Mouse (Mus musculus) testis, postnatal 14 days (tissue): Measurements from ENCODE around the gene Gm15217.

Experiments
- DNase-seq: peaks from one replicate; pipeline ENCODE4 v3.0.0; 2021; ENCODE audit warnings: low spot score

Gm15217 gene

DNA sequence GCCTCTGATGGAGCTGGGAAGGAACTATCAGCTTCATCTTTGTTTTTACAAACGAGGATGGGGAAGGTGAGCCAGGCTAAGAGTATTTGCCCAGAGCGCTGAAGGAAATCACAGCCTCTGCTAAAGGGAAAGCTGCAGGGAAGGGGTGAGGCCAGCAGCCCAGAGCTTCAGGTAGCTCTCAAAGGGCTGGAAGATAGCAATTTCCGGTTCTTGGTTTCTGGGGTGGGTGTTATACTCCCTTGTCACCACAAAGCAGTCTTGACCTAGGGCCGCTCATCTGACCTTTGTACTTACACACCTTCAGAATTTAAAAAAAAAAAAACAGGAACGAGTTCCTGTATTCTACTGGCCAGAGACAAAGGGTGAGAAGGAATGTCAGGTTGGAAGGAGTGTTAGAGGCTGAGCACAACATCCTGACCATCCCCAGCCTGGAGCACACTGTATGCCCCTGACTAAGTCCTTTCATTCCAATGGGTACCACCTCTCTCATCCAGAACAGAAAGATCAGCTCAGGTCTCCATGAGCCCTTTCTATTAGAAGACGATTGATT is 12.5 kb downstream of the Gm15217 start:
- no peak for DNase-seq

DNA sequence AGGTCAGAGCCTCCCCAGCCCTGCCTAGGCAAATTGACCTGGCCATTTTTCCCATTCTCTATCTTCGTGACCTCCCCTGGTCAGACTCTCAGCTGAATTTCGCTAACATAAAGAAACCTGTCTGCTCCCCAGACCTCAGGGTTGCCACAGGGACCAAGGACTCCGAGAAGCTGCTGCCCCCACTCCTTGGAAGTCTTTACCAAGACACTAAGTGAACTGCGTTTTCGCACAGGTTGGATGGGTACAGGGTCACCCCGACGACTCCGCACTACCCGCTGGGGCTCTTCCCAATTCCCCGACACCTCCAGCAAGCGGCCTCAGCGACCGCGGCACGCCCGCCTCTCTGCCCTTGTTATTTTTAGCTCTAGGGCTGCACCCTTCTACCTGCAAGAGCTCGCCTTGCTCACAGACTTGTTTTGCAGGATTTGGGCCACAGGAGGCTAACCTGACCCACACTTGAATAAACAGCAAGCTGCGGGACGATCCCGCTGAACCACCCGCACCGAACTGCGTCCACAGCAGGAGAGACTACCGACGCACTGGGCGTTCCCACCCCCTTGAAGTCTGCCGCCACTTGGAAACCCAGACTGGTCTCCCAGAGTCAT is 19.0 kb downstream of the Gm15217 start:
- no peak for DNase-seq

GRCm38 (mm10) chr14:46399925-46400324 is 20.7 kb downstream of the Gm15217 start:
- no peak for DNase-seq

GRCm38 (mm10) chr14:46408319-46408718 is 29.1 kb downstream of the Gm15217 start:
- DNase-seq: no peak

DNA sequence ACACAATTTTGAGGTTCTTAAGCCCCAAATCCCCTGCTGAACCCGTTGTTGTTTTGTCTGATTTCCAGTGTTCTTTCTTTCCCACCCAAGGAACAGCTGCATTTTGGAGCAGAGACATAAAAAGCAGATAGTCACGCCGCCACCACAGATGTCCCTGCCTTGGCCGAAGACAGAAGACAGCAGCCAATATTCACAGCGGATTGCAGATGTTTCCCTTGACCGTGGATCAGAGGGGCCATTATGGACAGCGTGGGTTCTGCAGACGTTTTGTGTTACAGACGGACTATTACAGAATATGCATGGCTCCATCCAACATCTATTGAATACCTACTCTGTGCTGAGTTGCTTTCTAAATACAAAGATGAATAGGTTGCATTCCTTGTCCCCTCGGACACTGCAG is 29.8 kb downstream of the Gm15217 start:
- no peak for DNase-seq

- no peak for DNase-seq
Observed at GRCm38 (mm10) chr14:46410557-46411120, 31.4 kb downstream of the Gm15217 start.

- DNase-seq: no peak
Observed at GRCm38 (mm10) chr14:46412497-46413000, 33.3 kb downstream of the Gm15217 start.

DNA sequence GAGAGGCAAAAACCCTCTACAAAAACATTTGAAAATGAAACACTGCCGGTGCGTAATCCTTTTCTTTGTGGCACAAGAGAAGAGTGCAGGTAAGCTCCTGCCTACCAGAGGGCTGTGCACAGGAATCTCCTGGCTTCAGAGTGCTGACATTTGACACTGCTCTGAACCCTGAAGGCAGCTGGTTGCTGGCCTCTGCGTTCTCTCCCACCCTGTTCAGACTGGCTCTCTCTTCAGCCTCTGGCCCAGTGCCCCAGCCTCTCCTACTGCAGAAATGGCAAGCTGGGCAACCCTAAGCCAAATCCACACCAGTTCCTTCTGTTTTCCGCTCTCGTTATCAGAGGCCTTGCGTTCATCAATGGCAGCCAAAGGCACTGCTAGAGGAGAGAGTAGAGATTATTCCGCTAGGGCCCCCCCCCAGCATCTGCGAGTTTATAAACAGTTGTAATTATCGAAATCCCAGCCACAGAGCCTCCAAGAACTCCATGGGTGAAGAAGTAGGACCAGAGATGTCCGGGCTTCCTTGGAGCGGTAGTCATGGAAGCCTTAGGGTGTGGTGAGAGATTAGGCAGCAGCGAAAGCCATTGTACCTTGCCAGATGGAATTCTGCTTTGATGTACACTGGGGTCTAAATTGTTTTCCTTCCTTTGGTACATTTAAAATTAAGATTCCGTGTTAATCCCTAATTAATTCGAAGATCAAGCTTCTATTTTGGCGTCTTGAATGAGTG is 39.3 kb downstream of the Gm15217 start:
- no peak for DNase-seq

DNA sequence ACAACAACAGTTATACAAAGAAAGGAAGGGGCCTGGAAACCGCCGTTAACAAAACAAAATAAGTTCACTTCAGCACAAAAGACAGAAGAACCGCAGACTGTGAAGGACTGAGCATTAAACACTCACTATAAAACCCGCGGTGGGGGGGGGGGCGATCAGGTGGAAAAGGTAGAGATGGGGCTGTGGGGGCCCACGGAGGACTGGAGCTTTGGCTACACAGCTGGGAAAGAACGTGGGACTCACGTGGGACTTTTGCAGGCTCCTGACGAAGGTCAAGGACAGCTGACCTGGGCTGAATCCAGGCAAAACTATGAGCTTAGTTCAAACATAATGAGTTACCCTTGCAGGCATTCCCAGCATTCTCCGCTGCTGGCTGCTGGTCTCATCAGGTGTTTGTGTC is 40.1 kb downstream of the Gm15217 start:
- no peak for DNase-seq

DNA sequence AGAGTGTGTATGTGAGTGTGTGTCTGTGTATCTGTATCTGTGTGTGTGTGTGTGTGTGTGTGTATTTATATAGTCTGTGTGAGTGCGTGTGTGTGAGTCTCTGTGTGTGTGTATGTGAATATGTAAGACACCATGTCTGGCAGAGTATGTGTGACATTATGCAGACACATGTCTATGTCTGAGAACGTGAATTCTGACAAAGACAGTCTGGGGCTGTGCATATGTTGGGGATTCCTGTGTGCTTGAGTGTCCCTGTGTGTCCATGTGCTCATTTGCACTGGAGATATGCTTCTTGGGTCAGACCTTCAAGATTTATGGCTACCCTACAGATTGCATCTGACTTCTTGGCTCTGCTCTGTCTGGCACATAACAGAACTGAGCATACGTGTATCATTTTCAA is 42.6 kb downstream of the Gm15217 start:
- DNase-seq: no peak

DNA sequence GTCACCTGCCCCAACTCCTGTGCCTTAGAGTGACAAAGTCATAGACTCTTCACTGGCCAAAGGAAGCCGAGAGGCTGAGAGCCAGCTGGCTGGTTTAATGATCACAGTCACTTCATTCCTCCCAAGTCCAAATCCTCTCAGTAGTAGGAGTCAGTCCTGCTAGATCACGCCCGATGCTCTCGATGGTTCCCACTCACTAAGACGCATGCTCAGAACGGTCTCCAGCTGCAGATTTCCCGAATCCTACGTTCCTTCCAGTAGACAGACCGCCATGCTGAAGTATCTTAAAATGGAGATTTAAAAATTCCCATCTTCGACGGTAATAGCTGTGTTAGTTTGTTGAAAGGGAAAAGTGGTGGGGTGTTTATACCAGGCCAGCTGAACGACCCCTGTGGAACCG is 48.0 kb downstream of the Gm15217 start:
- no peak for DNase-seq

- no peak for DNase-seq
Observed at GRCm38 (mm10) chr14:46430231-46430630, 51.0 kb downstream of the Gm15217 start.
